Mouse (Mus musculus) liver, postnatal 0 days (tissue): ENCODE data around the gene Mastl. TPM values are rescaled to one million over a fixed set of nuclear protein-coding genes. Genes with fewer than 3 reads are reported as not detected.

Source experiments
- ATAC-seq: fragments of 200-750 bp; cut with Nextera tagmentation; 2 replicates; pipeline ENCODE4 v1.8.0; 2017; ENCODE audit warnings: mild to moderate bottlenecking, moderate library complexity
- DNase-seq: peaks from one replicate; pipeline ENCODE4 v3.0.0-alpha.2; 2016
- H3K27ac ChIP-seq: fragments of 300-500 bp; sonication (generic); 2 replicates; pipeline ENCODE4 v1.5.1; 2014; ENCODE audit warnings: antibody characterized with exemption, moderate library complexity, mild to moderate bottlenecking, low read depth
- H3K27me3 ChIP-seq: fragments of 300-500 bp; sonication (generic); 2 replicates; pipeline ENCODE4 v1.6.1; 2014; ENCODE audit warnings: low read length, control low read depth, mixed read lengths; ENCODE audit not compliant: insufficient read depth
- H3K36me3 ChIP-seq: fragments of 300-500 bp; sonication (generic); replicated peaks from 2 replicates; pipeline ENCODE4 v1.6.1; 2014; ENCODE audit warnings: mild to moderate bottlenecking, control low read depth, low read length, moderate library complexity, mixed read lengths; ENCODE audit not compliant: insufficient read depth
- H3K4me1 ChIP-seq: fragments of 300-500 bp; sonication (generic); 2 replicates; pipeline ENCODE4 v1.6.1; 2014; ENCODE audit warnings: antibody characterized with exemption, mild to moderate bottlenecking, control low read depth; ENCODE audit not compliant: insufficient read depth
- H3K4me2 ChIP-seq: fragments of 300-500 bp; sonication (generic); 2 replicates; pipeline ENCODE4 v1.6.1; 2014; ENCODE audit warnings: low read depth, mild to moderate bottlenecking, low read length, moderate library complexity, mixed read lengths
- H3K4me3 ChIP-seq: fragments of 300-500 bp; sonication (generic); 2 replicates; pipeline ENCODE4 v1.5.1; 2014; ENCODE audit warnings: low read depth, low read length
- H3K9ac ChIP-seq: fragments of 300-500 bp; sonication (generic); replicated peaks from 2 replicates; pipeline ENCODE4 v1.6.1; 2014; ENCODE audit warnings: mild to moderate bottlenecking, moderate library complexity
- H3K9me3 ChIP-seq: fragments of 300-500 bp; sonication (generic); 2 replicates; pipeline ENCODE4 v1.6.1; 2016; ENCODE audit warnings: mild to moderate bottlenecking, control low read depth, low read length, mixed read lengths
- CTCF ChIP-seq: sonication (generic); IDR thresholded peaks from 2 replicates; pipeline ENCODE4 v1.5.1; 2016; ENCODE audit warnings: antibody characterized with exemption, low read depth
- EP300 ChIP-seq: IDR thresholded peaks from 2 replicates; pipeline ENCODE4 v1.6.1; 2016; ENCODE audit warnings: antibody characterized with exemption, low read depth, mild to moderate bottlenecking
- WGBS: fragments of 180-500 bp; shearing (Covaris S2); extraction: QIAGEN DNeasy Blood & Tissue Kit; methylation state at CpG from one replicate; pipeline ENCODE4 v1.1.7; 2014; ENCODE audit not compliant: insufficient replicate concordance; 5-methylcytosine and 5-hydroxymethylcytosine counted together
- polyA plus RNA-seq: library from polyadenylated mRNA; unstranded; fragments of >200 nt; fragmentation: Nextera tagmentation; extraction: Ambion mirVana; gene quantifications from 2 replicates; pipeline ENCODE4 v1.2.1, GENCODE M21; 2015

Gene Mastl
- polyA plus RNA-seq, 1 experiment from 2014 or later = 2.3 TPM

DNA sequence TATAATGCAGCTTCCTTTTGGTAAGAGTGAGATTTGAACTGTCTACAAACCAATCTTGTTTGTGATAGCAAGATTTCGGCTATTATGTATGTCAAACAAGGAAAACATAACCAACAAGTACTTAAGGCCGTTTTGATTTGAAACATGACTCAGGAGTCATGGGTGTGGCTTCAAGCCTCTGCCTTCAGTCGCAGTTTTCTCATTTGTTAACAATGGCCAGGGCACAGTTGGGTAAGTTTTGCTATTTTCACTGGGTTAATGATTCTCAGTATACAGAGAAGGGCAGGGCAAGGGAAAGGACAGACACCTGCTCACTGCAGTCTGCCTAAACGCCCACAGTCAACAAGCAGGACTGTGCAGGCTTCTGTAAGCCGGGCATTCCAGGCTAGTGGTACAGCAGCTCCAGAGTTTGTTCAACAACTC is 614 bp downstream of the Mastl start:
- Histone ChIP-seq H3K9ac (peak overlapping the region; percentile 71), H3K4me2 (peak overlapping the region; percentile 91), H3K27me3 (no peaks in the 10 kb centered on the region), H3K4me1 (peaks cover 20% of the 10 kb centered on the region), H3K36me3 (no peaks in the 10 kb centered on the region), H3K4me3 (peak overlapping the region; percentile 86), H3K27ac (peak overlapping the region; percentile 100), H3K9me3 (no peaks in the 10 kb centered on the region)
- under 1% methylated on average over 5 of the region's 5 CpGs for WGBS
- TF ChIP-seq CTCF (no peak), EP300 (no peak)
- DNase-seq (no peak), ATAC-seq (peak; percentile 54)

DNA sequence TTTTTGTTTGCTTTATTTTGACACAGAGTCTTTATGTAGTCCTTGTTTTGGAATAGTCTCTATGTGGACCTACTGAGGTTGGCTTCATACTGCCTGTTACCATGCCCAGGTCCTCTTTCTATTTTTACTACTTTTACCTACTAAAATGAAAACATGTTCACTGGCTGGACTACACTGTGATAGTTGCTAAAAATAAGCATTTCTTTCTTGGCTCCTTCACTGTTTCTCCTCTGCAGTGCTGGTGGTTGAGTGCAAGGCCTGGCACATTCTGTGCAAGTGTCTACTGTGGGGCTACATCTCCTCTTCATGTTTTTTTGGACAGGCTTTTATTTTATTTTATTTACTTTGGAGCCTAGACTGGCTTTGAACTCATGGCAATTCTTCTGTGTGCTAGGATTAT is 36.3 kb downstream of the Mastl start:
- Histone ChIP-seq H3K4me1 (no peaks in the 10 kb centered on the region), H3K36me3 (peaks cover 13% of the 10 kb centered on the region), H3K4me2 (no peak overlapping the region), H3K4me3 (no peak overlapping the region), H3K9ac (no peak overlapping the region), H3K27ac (no peak overlapping the region), H3K27me3 (no peaks in the 10 kb centered on the region), H3K9me3 (no peaks in the 10 kb centered on the region)
- TF ChIP-seq EP300 = no peak
- no peak for TF ChIP-seq CTCF
- ATAC-seq = no peak
- no peak for DNase-seq

DNA sequence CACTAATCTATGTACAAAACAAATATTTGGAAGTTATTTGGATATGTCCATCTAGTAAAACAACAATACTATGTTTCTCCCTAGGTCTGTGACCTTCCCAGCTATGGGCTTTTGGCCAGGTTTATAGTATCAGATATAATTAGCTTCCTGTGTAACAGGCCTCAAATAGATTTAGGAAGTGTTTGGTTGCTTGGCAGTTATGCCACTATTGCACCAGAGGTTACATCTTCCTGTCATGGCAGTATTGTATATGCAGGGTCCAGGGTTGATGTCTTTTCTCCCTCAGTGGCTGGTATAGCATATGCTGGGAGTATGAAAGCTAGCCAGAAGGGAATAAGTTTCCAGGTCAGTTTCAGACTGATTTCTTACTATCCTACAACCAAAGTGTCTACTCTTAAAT is 53.6 kb downstream of the Mastl start:
- DNase-seq = no peak
- no peak overlapping the region for H3K4me2 ChIP-seq

GRCm38 (mm10) chr2:23097028-23097427 is 58.8 kb downstream of the Mastl start:
- ATAC-seq = no peak
- no peak overlapping the region for H3K4me3 ChIP-seq
- no peak for DNase-seq
- no peak overlapping the region for H3K4me2 ChIP-seq
- TF ChIP-seq CTCF (no peak), EP300 (no peak)
- peaks cover 33% of the 10 kb centered on the region for H3K36me3 ChIP-seq
- no peak overlapping the region for H3K9ac ChIP-seq
- no peaks in the 10 kb centered on the region for H3K4me1 ChIP-seq
- no peak overlapping the region for H3K27ac ChIP-seq
- no peaks in the 10 kb centered on the region for H3K9me3 ChIP-seq
- H3K27me3 ChIP-seq = no peaks in the 10 kb centered on the region

More for the DNA sequence above, 53.6 kb downstream of the Mastl start:
- no peak for ATAC-seq
- no peak overlapping the region for H3K27ac ChIP-seq
- no peak overlapping the region for H3K4me3 ChIP-seq
- no peaks in the 10 kb centered on the region for H3K9me3 ChIP-seq
- peaks cover 17% of the 10 kb centered on the region for H3K36me3 ChIP-seq
- H3K4me1 ChIP-seq = no peaks in the 10 kb centered on the region
- no peak overlapping the region for H3K9ac ChIP-seq
- no peaks in the 10 kb centered on the region for H3K27me3 ChIP-seq
- TF ChIP-seq EP300 = no peak
- TF ChIP-seq CTCF = no peak

DNA sequence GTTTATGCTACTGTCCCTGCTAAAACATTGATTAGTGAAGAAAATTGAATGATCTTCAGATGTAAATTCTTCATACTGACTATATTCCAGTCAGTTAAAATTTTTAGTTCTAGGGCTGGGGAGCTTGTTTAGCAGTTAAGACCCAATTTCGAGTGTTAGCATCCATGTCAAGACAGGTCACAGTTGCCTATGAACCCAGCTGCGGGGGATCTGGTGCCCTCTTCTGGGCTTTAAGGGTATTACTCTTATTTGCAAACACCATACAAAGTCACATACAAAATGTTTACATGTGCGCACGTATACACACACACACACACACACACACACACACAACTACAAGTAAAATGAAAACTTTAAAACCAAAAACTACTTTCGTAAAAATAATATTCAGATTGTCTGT is 63.6 kb downstream of the Mastl start:
- H3K4me2 ChIP-seq = no peak overlapping the region
- peak; percentile 46 for DNase-seq
- peak; percentile 54 for ATAC-seq
- TF ChIP-seq EP300 (no peak), CTCF (peak; percentile 82)
- H3K9ac ChIP-seq = no peak overlapping the region
- no peaks in the 10 kb centered on the region for H3K27me3 ChIP-seq
- no peak overlapping the region for H3K4me3 ChIP-seq
- H3K36me3 ChIP-seq = peaks cover 34% of the 10 kb centered on the region
- H3K4me1 ChIP-seq = no peaks in the 10 kb centered on the region
- WGBS = 40% methylated on average over 5 of the region's 5 CpGs
- no peaks in the 10 kb centered on the region for H3K9me3 ChIP-seq
- H3K27ac ChIP-seq = no peak overlapping the region

DNA sequence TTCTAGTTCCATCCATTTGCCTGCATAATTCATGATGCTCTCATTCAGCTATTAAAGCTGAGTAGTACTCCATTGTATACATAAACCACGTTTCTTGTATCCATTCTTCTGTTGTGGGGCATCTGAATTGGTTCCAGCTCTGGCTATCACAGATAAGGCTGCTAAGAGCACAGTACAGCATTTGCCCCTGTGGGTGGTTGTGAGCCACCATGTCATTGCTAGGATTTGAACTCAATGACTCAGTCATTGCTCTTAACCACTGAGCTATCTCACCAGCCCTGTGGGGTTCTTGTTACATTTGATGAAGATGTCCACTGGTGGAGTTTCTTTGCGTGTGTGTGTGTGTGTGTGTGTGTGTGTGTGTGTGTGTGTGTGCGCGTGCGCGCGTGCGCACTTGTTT is 71.3 kb downstream of the Mastl start:
- 89% methylated on average over 8 of the region's 8 CpGs for WGBS
- Histone ChIP-seq H3K9me3 (no peaks in the 10 kb centered on the region), H3K36me3 (peaks cover 24% of the 10 kb centered on the region), H3K9ac (no peak overlapping the region), H3K27ac (no peak overlapping the region), H3K4me1 (no peaks in the 10 kb centered on the region), H3K27me3 (no peaks in the 10 kb centered on the region), H3K4me3 (no peak overlapping the region), H3K4me2 (no peak overlapping the region)
- ATAC-seq = no peak
- no peak for DNase-seq
- TF ChIP-seq CTCF (no peak), EP300 (no peak)

- Histone ChIP-seq H3K27ac (peak overlapping the region; percentile 55), H3K9ac (no peak overlapping the region), H3K4me3 (no peak overlapping the region), H3K4me1 (no peaks in the 10 kb centered on the region), H3K4me2 (no peak overlapping the region), H3K36me3 (peaks cover 36% of the 10 kb centered on the region), H3K27me3 (no peaks in the 10 kb centered on the region), H3K9me3 (no peaks in the 10 kb centered on the region)
- peak; percentile 80 for ATAC-seq
- 83% methylated on average over 2 of the region's 2 CpGs for WGBS
- TF ChIP-seq EP300 (no peak; the same call in 1 of the 2 replicates), CTCF (no peak)
- no peak for DNase-seq
Observed at GRCm38 (mm10) chr2:23078588-23078987, 77.2 kb downstream of the Mastl start.
